Mouse (Mus musculus): ENCODE measurements around the gene Jmjd6. TPM values are rescaled to one million over a fixed set of nuclear protein-coding genes. Genes with fewer than 3 reads are reported as not detected.

The Jmjd6 gene
- polyA plus RNA-seq, 1 experiment from 2014 or later = 63.7 TPM

GRCm38 (mm10) chr11:116857183-116857850 lies 14.1 kb upstream of the Jmjd6 start:
- peaks cover 2 to 15% of the 10 kb centered on the region in 2 experiments; a peak in 2 of 4 replicates for H3K4me1 ChIP-seq (ENCODE audit: control insufficient read depth in 2 of 2, insufficient read depth in 2 of 2, low read length in 2 of 2)
- no peak overlapping the region; the same call in 1 of the 2 replicates for H3K4me2 ChIP-seq (ENCODE audit: low read length)
- no peaks in the 10 kb centered on the region for H3K9me3 ChIP-seq (ENCODE audit: control insufficient read depth, low read length)
- H3K27ac ChIP-seq (replicated peaks in 1 of 2; ENCODE audit: control insufficient read depth in 1 of 2, insufficient read depth in 1 of 2, low read depth in 2 of 2, low read length in 2 of 2) = peak overlapping the region; percentile 45 to 51; a peak in 2 of 4 replicates
- H3K4me3 ChIP-seq (ENCODE audit: control insufficient read depth in 1 of 2, insufficient read depth in 1 of 2, low read depth in 1 of 2, low read length in 2 of 2) = no peak overlapping the region
- peaks cover 56% of the 10 kb centered on the region for H3K36me3 ChIP-seq (ENCODE audit: control insufficient read depth, insufficient read depth, low read length)
- 21% methylated on average over 12 of the region's 12 CpGs for WGBS
- ATAC-seq (ENCODE audit: insufficient number of reproducible peaks, insufficient read depth, low FRiP score, low read depth) = no peak
- no peaks in the 10 kb centered on the region for H3K27me3 ChIP-seq (ENCODE audit: control insufficient read depth, insufficient read depth, low read length)
- peak overlapping the region; percentile 8; the same call in 1 of the 2 replicates for H3K9ac ChIP-seq (ENCODE audit: low read length)

- peak overlapping the region; percentile 92 to 98 for H3K4me3 ChIP-seq (ENCODE audit: control insufficient read depth in 1 of 2, insufficient read depth in 1 of 2, low read depth in 1 of 2, low read length in 2 of 2)
- no peaks in the 10 kb centered on the region for H3K27me3 ChIP-seq (ENCODE audit: control insufficient read depth, insufficient read depth, low read length)
- no peak for ATAC-seq (ENCODE audit: insufficient number of reproducible peaks, insufficient read depth, low FRiP score, low read depth)
- peak overlapping the region; percentile 99 for H3K9ac ChIP-seq (ENCODE audit: low read length)
- peaks cover 53% of the 10 kb centered on the region for H3K36me3 ChIP-seq (ENCODE audit: control insufficient read depth, insufficient read depth, low read length)
- peak overlapping the region; percentile 99 to 100 for H3K27ac ChIP-seq (replicated peaks in 1 of 2; ENCODE audit: control insufficient read depth in 1 of 2, insufficient read depth in 1 of 2, low read depth in 2 of 2, low read length in 2 of 2)
- peaks cover 2 to 26% of the 10 kb centered on the region in 2 experiments; a peak in 2 of 4 replicates for H3K4me1 ChIP-seq (ENCODE audit: control insufficient read depth in 2 of 2, insufficient read depth in 2 of 2, low read length in 2 of 2)
- whole genome bisulfite sequencing = 23% methylated on average over 10 of the region's 10 CpGs
- no peaks in the 10 kb centered on the region for H3K9me3 ChIP-seq (ENCODE audit: control insufficient read depth, low read length)
- peak overlapping the region; percentile 70 for H3K4me2 ChIP-seq (ENCODE audit: low read length)
Measured at GRCm38 (mm10) chr11:116854279-116854678, 11.0 kb upstream of the Jmjd6 start.

GRCm38 (mm10) chr11:116853512-116853928 lies 10.3 kb upstream of the Jmjd6 start:
- Histone ChIP-seq H3K4me2 (ENCODE audit: low read length) (peak overlapping the region; percentile 70), H3K27ac (replicated peaks in 1 of 2; ENCODE audit: control insufficient read depth in 1 of 2, insufficient read depth in 1 of 2, low read depth in 2 of 2, low read length in 2 of 2) (peak overlapping the region; percentile 99 to 100), H3K9ac (ENCODE audit: low read length) (peak overlapping the region; percentile 99), H3K9me3 (ENCODE audit: control insufficient read depth, low read length) (no peaks in the 10 kb centered on the region), H3K36me3 (ENCODE audit: control insufficient read depth, insufficient read depth, low read length) (peaks cover 53% of the 10 kb centered on the region), H3K27me3 (ENCODE audit: control insufficient read depth, insufficient read depth, low read length) (no peaks in the 10 kb centered on the region), H3K4me1 (ENCODE audit: control insufficient read depth in 2 of 2, insufficient read depth in 2 of 2, low read length in 2 of 2) (peaks cover 2 to 26% of the 10 kb centered on the region in 2 experiments; a peak in 2 of 4 replicates), H3K4me3 (ENCODE audit: control insufficient read depth in 1 of 2, insufficient read depth in 1 of 2, low read depth in 1 of 2, low read length in 2 of 2) (peak overlapping the region; percentile 92 to 98)
- peak; percentile 85 for ATAC-seq (ENCODE audit: insufficient number of reproducible peaks, insufficient read depth, low FRiP score, low read depth)
- under 1% methylated on average over 36 of the region's 36 CpGs for WGBS

- Histone ChIP-seq H3K9ac (ENCODE audit: low read length) (peak within 1 kb of the TSS; percentile 99), H3K4me3 (ENCODE audit: control insufficient read depth in 1 of 2, insufficient read depth in 1 of 2, low read depth in 1 of 2, low read length in 2 of 2) (peak within 1 kb of the TSS; percentile 92 to 98), H3K36me3 (ENCODE audit: control insufficient read depth, insufficient read depth, low read length) (peaks cover 55% of the 10 kb centered on the region), H3K4me1 (ENCODE audit: control insufficient read depth in 2 of 2, insufficient read depth in 2 of 2, low read length in 2 of 2) (peaks cover 2 to 26% of the 10 kb centered on the region in 2 experiments; a peak in 2 of 4 replicates), H3K4me2 (ENCODE audit: low read length) (peak within 1 kb of the TSS; percentile 70), H3K27ac (replicated peaks in 1 of 2; ENCODE audit: control insufficient read depth in 1 of 2, insufficient read depth in 1 of 2, low read depth in 2 of 2, low read length in 2 of 2) (peak within 1 kb of the TSS; percentile 99 to 100), H3K9me3 (ENCODE audit: control insufficient read depth, low read length) (no peaks in the 10 kb centered on the region), H3K27me3 (ENCODE audit: control insufficient read depth, insufficient read depth, low read length) (no peaks in the 10 kb centered on the region)
- WGBS = under 1% methylated on average over 63 of the region's 74 CpGs
- ATAC-seq (ENCODE audit: insufficient number of reproducible peaks, insufficient read depth, low FRiP score, low read depth) = peak; percentile 87
Measured at GRCm38 (mm10) chr11:116852891-116853511, 9.8 kb upstream of the Jmjd6 start, which contains the start of gene Srsf2. Gene Srsf2, minus strand, starts transcription at chr11:116853094.

GRCm38 (mm10) chr11:116852291-116852890 lies 9.1 kb upstream of the Jmjd6 start, which contains the start of gene Mfsd11:
Gene Mfsd11, plus strand, starts transcription at chr11:116852440.
- Histone ChIP-seq H3K27ac (replicated peaks in 1 of 2; ENCODE audit: control insufficient read depth in 1 of 2, insufficient read depth in 1 of 2, low read depth in 2 of 2, low read length in 2 of 2) (peak within 1 kb of the TSS; percentile 99 to 100), H3K4me3 (ENCODE audit: control insufficient read depth in 1 of 2, insufficient read depth in 1 of 2, low read depth in 1 of 2, low read length in 2 of 2) (peak within 1 kb of the TSS; percentile 92 to 98), H3K27me3 (ENCODE audit: control insufficient read depth, insufficient read depth, low read length) (no peaks in the 10 kb centered on the region), H3K9me3 (ENCODE audit: control insufficient read depth, low read length) (no peaks in the 10 kb centered on the region), H3K36me3 (ENCODE audit: control insufficient read depth, insufficient read depth, low read length) (peaks cover 61% of the 10 kb centered on the region), H3K4me2 (ENCODE audit: low read length) (peak within 1 kb of the TSS; percentile 70), H3K9ac (ENCODE audit: low read length) (peak within 1 kb of the TSS; percentile 99), H3K4me1 (ENCODE audit: control insufficient read depth in 2 of 2, insufficient read depth in 2 of 2, low read length in 2 of 2) (peaks cover 2 to 25% of the 10 kb centered on the region in 2 experiments; a peak in 2 of 4 replicates)
- ATAC-seq (ENCODE audit: insufficient number of reproducible peaks, insufficient read depth, low FRiP score, low read depth) = peak; percentile 72
- WGBS = under 1% methylated on average over 82 of the region's 91 CpGs

DNA sequence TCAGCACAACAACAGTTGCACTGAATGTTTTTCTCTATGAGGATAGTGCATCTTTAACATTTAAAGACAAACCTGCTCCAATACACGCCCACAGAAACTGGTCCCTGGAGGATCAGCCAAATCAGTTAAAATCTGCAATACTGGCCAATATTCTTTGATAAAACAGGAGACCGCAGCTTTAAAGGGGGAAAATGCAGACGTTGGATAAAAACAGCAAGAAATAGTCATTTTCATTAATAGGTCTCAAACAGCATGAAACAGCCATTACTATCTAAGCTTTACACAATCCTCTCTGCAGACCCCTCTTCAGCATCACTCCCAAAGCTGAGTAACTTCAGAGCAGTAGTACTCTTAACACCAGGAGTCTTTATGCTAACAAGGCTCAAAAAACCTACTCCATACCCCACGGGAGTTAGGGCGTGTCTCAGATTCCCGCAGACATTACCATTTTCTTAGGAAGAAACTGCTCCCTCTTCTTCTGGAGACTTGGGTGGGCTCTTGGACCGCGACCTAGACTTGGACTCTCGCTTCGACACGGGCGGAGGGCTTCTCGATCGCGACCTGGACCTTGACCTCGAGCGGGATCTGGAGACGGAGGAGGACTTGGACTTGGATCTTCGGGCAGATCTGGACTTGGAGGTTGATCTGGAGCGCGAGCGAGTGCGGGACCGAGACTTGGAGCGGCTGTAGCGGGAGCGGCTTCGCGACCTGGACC lies 8.5 kb upstream of the Jmjd6 start:
- no peaks in the 10 kb centered on the region for H3K27me3 ChIP-seq (ENCODE audit: control insufficient read depth, insufficient read depth, low read length)
- peak overlapping the region; percentile 99 for H3K9ac ChIP-seq (ENCODE audit: low read length)
- under 1% methylated on average over 29 of the region's 29 CpGs for whole genome bisulfite sequencing
- peak overlapping the region; percentile 61 to 98 for H3K4me3 ChIP-seq (ENCODE audit: control insufficient read depth in 1 of 2, insufficient read depth in 1 of 2, low read depth in 1 of 2, low read length in 2 of 2)
- H3K9me3 ChIP-seq (ENCODE audit: control insufficient read depth, low read length) = no peaks in the 10 kb centered on the region
- peak overlapping the region; percentile 81 to 100 for H3K27ac ChIP-seq (replicated peaks in 1 of 2; ENCODE audit: control insufficient read depth in 1 of 2, insufficient read depth in 1 of 2, low read depth in 2 of 2, low read length in 2 of 2)
- peak overlapping the region; percentile 70 for H3K4me2 ChIP-seq (ENCODE audit: low read length)
- peaks cover 0 to 20% of the 10 kb centered on the region in 2 experiments; a peak in 2 of 4 replicates for H3K4me1 ChIP-seq (ENCODE audit: control insufficient read depth in 2 of 2, insufficient read depth in 2 of 2, low read length in 2 of 2)
- no peak for ATAC-seq (ENCODE audit: insufficient number of reproducible peaks, insufficient read depth, low FRiP score, low read depth)
- peaks cover 63% of the 10 kb centered on the region for H3K36me3 ChIP-seq (ENCODE audit: control insufficient read depth, insufficient read depth, low read length)

All from heart, embryonic 14.5 days (tissue).